Mouse (Mus musculus) bone marrow macrophage, adult 2 months (primary cell): ENCODE measurements around the gene Tent4a.

Experiments
- CTCF ChIP-seq: IDR thresholded peaks from 2 replicates; pipeline ENCODE4 v1.5.1; 2012; ENCODE audit warnings: low read depth, mild to moderate bottlenecking, low read length, moderate library complexity
- POLR2A ChIP-seq: IDR thresholded peaks from 2 replicates; pipeline ENCODE4 v1.6.1; 2012; ENCODE audit warnings: mild to moderate bottlenecking, low read depth, low read length, borderline replicate concordance

DNA sequence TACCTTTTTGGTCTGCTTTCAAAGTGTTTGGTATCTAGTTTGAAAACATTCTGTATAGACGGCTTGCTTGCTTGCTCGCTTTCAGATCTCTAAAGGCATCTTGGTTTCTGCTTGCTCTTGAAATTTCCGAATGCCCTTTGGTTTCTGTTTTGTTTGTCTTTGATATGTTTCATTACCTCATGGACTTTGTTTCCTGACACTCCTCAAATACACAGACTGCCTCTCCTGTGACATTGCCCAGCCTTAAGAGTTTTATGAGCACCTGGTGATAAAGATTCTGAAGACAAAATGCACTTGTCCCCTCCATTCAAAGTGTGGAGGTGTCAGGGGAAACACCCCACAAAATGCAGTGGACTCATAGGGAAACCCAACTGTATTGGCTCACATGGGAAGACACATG is 29.5 kb upstream of the Tent4a start:
- TF ChIP-seq POLR2A = no peak
- TF ChIP-seq CTCF = no peak
